Mouse (Mus musculus) G1E (cell line): Measurements from ENCODE around the gene Slc7a14. TPM values are rescaled to one million over a fixed set of nuclear protein-coding genes. Genes with fewer than 3 reads are reported as not detected.

Experiments used
- ATAC-seq: 2 replicates; pipeline ENCODE4 v1.8.0; 2016; ENCODE audit warnings: mild to moderate bottlenecking; ENCODE audit not compliant: insufficient number of reproducible peaks, poor library complexity, low FRiP score, severe bottlenecking; ENCODE audit errors: extremely low read depth
- DNase-seq: peaks from one replicate; pipeline ENCODE4 v3.0.0; 2012; ENCODE audit warnings: low spot score
- H3K27me3 ChIP-seq: 2 replicates; pipeline ENCODE4 v1.6.1; 2012; ENCODE audit warnings: mild to moderate bottlenecking, low read length, inconsistent platforms; ENCODE audit not compliant: insufficient read depth
- H3K36me3 ChIP-seq: replicated peaks from 2 replicates; pipeline ENCODE3; 2012; ENCODE audit warnings: mild to moderate bottlenecking, inconsistent platforms
- H3K4me1 ChIP-seq: 2 replicates; pipeline ENCODE4 v1.6.1; 2012; ENCODE audit warnings: low read depth, low read length, inconsistent platforms, mixed read lengths; ENCODE audit not compliant: insufficient read depth
- H3K4me3 ChIP-seq: 2 replicates; pipeline ENCODE4 v1.5.1; 2012; ENCODE audit warnings: low read depth, mild to moderate bottlenecking, inconsistent platforms, low read length, moderate library complexity, mixed read lengths
- H3K9me3 ChIP-seq: replicated peaks from 2 replicates; pipeline ENCODE4 v1.6.1; 2012; ENCODE audit warnings: inconsistent platforms
- CTCF ChIP-seq: IDR thresholded peaks from 2 replicates; pipeline ENCODE4 v1.5.1; 2012; ENCODE audit warnings: low read depth, low read length, inconsistent platforms, mixed read lengths
- GATA1 ChIP-seq: IDR thresholded peaks from 2 replicates; pipeline ENCODE4 v1.6.1; 2012; ENCODE audit warnings: borderline replicate concordance, low read length, inconsistent platforms, mixed read lengths
- GATA2 ChIP-seq: IDR thresholded peaks from 2 replicates; pipeline ENCODE4 v1.6.1; 2012; ENCODE audit warnings: low read depth, low read length, inconsistent platforms, borderline replicate concordance
- POLR2AphosphoS5 ChIP-seq: IDR thresholded peaks from 2 replicates; pipeline ENCODE4 v1.6.1; 2012; ENCODE audit warnings: low read depth, low read length, inconsistent platforms; ENCODE audit not compliant: insufficient replicate concordance
- TAL1 ChIP-seq: conservative IDR thresholded peaks from 2 replicates; pipeline ENCODE4 v1.6.1; 2012; ENCODE audit warnings: low read depth, low read length, inconsistent platforms, mixed read lengths
- polyA plus RNA-seq: library from polyadenylated mRNA; stranded (reverse); fragments of >175 nt; gene quantifications from 2 replicates; pipeline ENCODE4 v1.2.3, GENCODE M21; 2012
- total RNA-seq, 2 experiments: library from RNA; stranded (forward) in 1 of 2; stranded (reverse) in 1 of 2; fragments of 200-1000 nt in 1 of 2; fragments of >200 nt in 1 of 2; fragmentation: Nextera tagmentation in 1 of 2; gene quantifications; 2 replicates each; pipeline ENCODE4 v1.2.3; 2014 to 2017

Gene Slc7a14
- not detected in 2 replicates for total RNA-seq (2014; fragmentation: Nextera tagmentation)
- total RNA-seq (2017) = 0.06 and 0.11 TPM in 2 replicates
- polyA plus RNA-seq = not detected in 2 replicates

GRCm38 (mm10) chr3:31309934-31310787, at the start of gene Slc7a14:
Slc7a14 (minus strand) TSS chr3:31310378.
- Histone ChIP-seq H3K4me3 (no peak within 1 kb of the TSS), H3K36me3 (no peaks in the 10 kb centered on the region), H3K27me3 (no peaks in the 10 kb centered on the region), H3K4me1 (no peaks in the 10 kb centered on the region), H3K9me3 (no peaks in the 10 kb centered on the region)
- ATAC-seq = no peak
- no peak for DNase-seq
- TF ChIP-seq TAL1 = no peak
- TF ChIP-seq GATA2 = no peak
- no peak for TF ChIP-seq GATA1
- no peak for TF ChIP-seq POLR2AphosphoS5
- TF ChIP-seq CTCF = no peak

GRCm38 (mm10) chr3:31346540-31346939, 36.4 kb upstream of the Slc7a14 start:
- ATAC-seq (no peak), DNase-seq (no peak)
- H3K4me3 ChIP-seq = no peak overlapping the region
- H3K9me3 ChIP-seq = no peaks in the 10 kb centered on the region
- H3K27me3 ChIP-seq = no peaks in the 10 kb centered on the region
- TF ChIP-seq POLR2AphosphoS5 = no peak
- TF ChIP-seq CTCF = no peak
- TF ChIP-seq GATA2 = no peak
- no peak for TF ChIP-seq GATA1
- no peak for TF ChIP-seq TAL1
- H3K4me1 ChIP-seq = no peaks in the 10 kb centered on the region
- H3K36me3 ChIP-seq = no peaks in the 10 kb centered on the region

- H3K4me3 ChIP-seq = no peak overlapping the region
- ATAC-seq (no peak), DNase-seq (no peak)
- TF ChIP-seq POLR2AphosphoS5 (no peak), GATA2 (no peak), GATA1 (no peak), TAL1 (no peak), CTCF (no peak)
- H3K36me3 ChIP-seq = no peaks in the 10 kb centered on the region
- no peaks in the 10 kb centered on the region for H3K9me3 ChIP-seq
- no peaks in the 10 kb centered on the region for H3K27me3 ChIP-seq
- no peaks in the 10 kb centered on the region for H3K4me1 ChIP-seq
Measured at GRCm38 (mm10) chr3:31345766-31346165, 35.6 kb upstream of the Slc7a14 start.

GRCm38 (mm10) chr3:31339236-31339635, 29.1 kb upstream of the Slc7a14 start:
- Histone ChIP-seq H3K36me3 (no peaks in the 10 kb centered on the region), H3K4me3 (no peak overlapping the region), H3K4me1 (no peaks in the 10 kb centered on the region), H3K9me3 (no peaks in the 10 kb centered on the region), H3K27me3 (no peaks in the 10 kb centered on the region)
- no peak for DNase-seq
- no peak for ATAC-seq
- TF ChIP-seq GATA1 = no peak
- TF ChIP-seq POLR2AphosphoS5 = no peak

GRCm38 (mm10) chr3:31328237-31328836, 18.2 kb upstream of the Slc7a14 start:
- Histone ChIP-seq H3K9me3 (no peaks in the 10 kb centered on the region), H3K4me3 (no peak overlapping the region), H3K4me1 (no peaks in the 10 kb centered on the region), H3K27me3 (no peaks in the 10 kb centered on the region), H3K36me3 (no peaks in the 10 kb centered on the region)
- no peak for TF ChIP-seq GATA1
- DNase-seq = no peak
- ATAC-seq = no peak

GRCm38 (mm10) chr3:31327791-31328190, 17.6 kb upstream of the Slc7a14 start:
- Histone ChIP-seq H3K4me1 (no peaks in the 10 kb centered on the region), H3K9me3 (no peaks in the 10 kb centered on the region), H3K36me3 (no peaks in the 10 kb centered on the region), H3K4me3 (no peak overlapping the region), H3K27me3 (no peaks in the 10 kb centered on the region)
- DNase-seq = no peak
- ATAC-seq = no peak
- TF ChIP-seq POLR2AphosphoS5 (no peak), TAL1 (no peak), CTCF (no peak), GATA1 (no peak), GATA2 (no peak)
